Mouse (Mus musculus) limb, embryonic 11.5 days (tissue): ENCODE data around the gene Foxo1. TPM values are rescaled to one million over a fixed set of nuclear protein-coding genes. Genes with fewer than 3 reads are reported as not detected.

Experiments
- ATAC-seq: fragments of 200-750 bp; cut with Nextera tagmentation; 2 replicates; pipeline ENCODE4 v1.8.0; 2017; ENCODE audit warnings: low read depth; ENCODE audit not compliant: insufficient number of reproducible peaks, low FRiP score, low TSS enrichment
- DNase-seq: peaks from one replicate; pipeline ENCODE4 v3.0.0-alpha.2; 2015; ENCODE audit warnings: low spot score
- H3K27ac ChIP-seq: fragments of 300-500 bp; sonication (generic); replicated peaks from 2 replicates; pipeline ENCODE4 v1.5.1; 2014; ENCODE audit warnings: low read depth, mild to moderate bottlenecking, low read length
- H3K27me3 ChIP-seq: fragments of 300-500 bp; sonication (generic); 2 replicates; pipeline ENCODE4 v1.6.1; 2014; ENCODE audit warnings: mild to moderate bottlenecking, low read length, mixed read lengths; ENCODE audit not compliant: control insufficient read depth, insufficient read depth
- H3K36me3 ChIP-seq: fragments of 300-500 bp; sonication (generic); 2 replicates; pipeline ENCODE4 v1.6.1; 2014; ENCODE audit warnings: mild to moderate bottlenecking, low read length, moderate library complexity, mixed read lengths; ENCODE audit not compliant: control insufficient read depth, insufficient read depth
- H3K4me1 ChIP-seq: fragments of 300-500 bp; sonication (generic); 2 replicates; pipeline ENCODE4 v1.6.1; 2014; ENCODE audit warnings: low read length, mixed read lengths; ENCODE audit not compliant: control insufficient read depth, insufficient read depth
- H3K4me2 ChIP-seq: fragments of 300-500 bp; sonication (generic); 2 replicates; pipeline ENCODE4 v1.6.1; 2014; ENCODE audit warnings: low read depth, mild to moderate bottlenecking, moderate library complexity; ENCODE audit not compliant: severe bottlenecking
- H3K4me3 ChIP-seq: fragments of 300-500 bp; sonication (generic); 2 replicates; pipeline ENCODE4 v1.5.1; 2014; ENCODE audit warnings: low read depth, low read length
- H3K9ac ChIP-seq: fragments of 300-500 bp; sonication (generic); 2 replicates; pipeline ENCODE4 v1.6.1; 2014; ENCODE audit warnings: mild to moderate bottlenecking, low read length
- H3K9me3 ChIP-seq: fragments of 300-500 bp; sonication (generic); 2 replicates; pipeline ENCODE4 v1.6.1; 2016; ENCODE audit warnings: low read length; ENCODE audit not compliant: control insufficient read depth
- WGBS: fragments of 180-500 bp; shearing (Covaris S2); extraction: QIAGEN DNeasy Blood & Tissue Kit; methylation state at CpG from one replicate; pipeline ENCODE4 v1.1.7; 2014; 5-methylcytosine and 5-hydroxymethylcytosine counted together
- polyA plus RNA-seq: library from polyadenylated mRNA; unstranded; fragments of >200 nt; fragmentation: Nextera tagmentation; extraction: Ambion mirVana; gene quantifications from 2 replicates; pipeline ENCODE4 v1.2.1, GENCODE M21; 2014

Gene Foxo1
- polyA plus RNA-seq, 1 experiment from 2014 or later, result 5.9 TPM

GRCm38 (mm10) chr3:52303301-52303700 lies 35.2 kb downstream of the Foxo1 start:
- Histone ChIP-seq H3K36me3 (no peaks in the 10 kb centered on the region), H3K9me3 (no peaks in the 10 kb centered on the region), H3K9ac (no peak overlapping the region), H3K4me1 (peaks cover 22% of the 10 kb centered on the region), H3K4me3 (no peak overlapping the region), H3K27ac (no peak overlapping the region), H3K27me3 (no peaks in the 10 kb centered on the region), H3K4me2 (no peak overlapping the region)
- ATAC-seq (no peak), DNase-seq (no peak)
- 79% methylated on average over 5 of the region's 5 CpGs for WGBS

DNA sequence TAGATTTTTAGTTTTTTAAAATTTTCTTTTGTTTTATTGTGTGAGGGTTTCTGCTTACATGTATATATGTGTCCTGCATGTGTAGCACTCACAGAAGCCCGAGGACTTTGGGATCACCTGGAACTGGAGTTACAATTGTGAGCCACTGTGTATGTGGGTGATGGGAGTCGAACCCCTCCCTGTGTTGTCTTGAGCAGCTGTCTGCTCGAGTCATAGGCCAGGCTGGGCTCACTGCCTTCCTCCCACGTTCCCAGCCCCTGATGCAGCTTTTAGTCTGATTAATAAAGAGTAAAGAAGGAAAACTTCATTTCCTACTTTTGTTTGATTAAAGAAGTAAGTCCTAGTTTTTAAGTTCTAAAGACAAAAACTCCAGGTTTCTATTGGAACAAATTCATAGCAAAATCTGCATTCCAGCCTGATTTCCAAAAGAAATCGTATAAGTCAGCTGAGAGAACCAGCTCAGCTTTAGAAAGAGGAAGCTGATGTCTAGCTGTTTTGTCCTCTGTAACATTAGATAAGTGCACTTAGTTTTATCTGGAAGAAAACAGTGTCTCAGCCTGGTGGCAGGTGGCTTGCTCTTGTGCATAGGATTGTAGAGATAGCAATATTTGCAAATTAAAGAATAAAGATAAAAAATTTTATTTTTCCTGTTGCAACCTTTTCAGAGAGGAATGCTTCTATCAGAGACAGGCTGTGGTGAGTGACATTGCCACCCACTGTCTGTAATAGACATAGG lies 40.6 kb downstream of the Foxo1 start:
- H3K27ac ChIP-seq, result no peak overlapping the region
- no peaks in the 10 kb centered on the region for H3K9me3 ChIP-seq
- ATAC-seq (no peak), DNase-seq (no peak)
- H3K27me3 ChIP-seq, result no peaks in the 10 kb centered on the region
- H3K4me2 ChIP-seq, result no peak overlapping the region
- no peak overlapping the region for H3K4me3 ChIP-seq
- H3K36me3 ChIP-seq, result no peaks in the 10 kb centered on the region
- WGBS, result 66% methylated on average over 5 of the region's 5 CpGs
- no peak overlapping the region for H3K9ac ChIP-seq
- H3K4me1 ChIP-seq, result no peaks in the 10 kb centered on the region

DNA sequence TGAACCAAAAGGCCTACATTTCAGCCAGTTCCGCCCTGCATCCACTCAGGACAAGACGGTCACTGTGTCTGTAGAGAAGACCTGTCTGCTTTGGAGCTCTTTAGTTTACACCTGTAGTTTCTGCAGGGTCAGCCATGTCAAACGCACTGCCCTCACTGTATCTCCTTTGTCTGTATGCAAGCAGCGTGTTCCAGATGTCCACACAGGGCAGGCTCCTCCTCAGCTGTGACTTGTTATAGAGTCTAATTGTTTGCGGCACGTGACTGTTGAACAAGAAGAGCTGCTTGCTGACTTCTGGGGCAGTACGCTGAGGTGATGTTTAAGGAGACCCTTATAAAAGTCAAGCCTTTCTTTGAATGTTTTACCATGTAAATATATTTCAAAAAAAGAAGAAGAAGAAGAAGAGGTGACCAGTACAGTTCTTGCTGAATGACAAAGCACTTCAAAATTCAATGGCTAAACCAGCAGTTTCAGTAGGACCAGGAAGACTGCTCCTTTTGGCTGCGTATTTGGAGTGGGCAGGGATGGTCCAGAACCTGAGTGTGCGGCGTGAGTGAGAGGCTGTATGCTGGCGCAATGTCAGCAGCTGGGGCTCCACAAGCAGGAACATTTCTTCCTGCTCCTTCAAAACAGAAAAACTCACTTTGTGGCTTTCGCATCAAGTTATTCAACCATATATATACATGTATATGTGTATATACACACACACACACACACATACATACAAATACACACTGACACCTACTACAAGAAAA lies 52.6 kb downstream of the Foxo1 start:
- Histone ChIP-seq H3K4me3 (no peak overlapping the region), H3K9me3 (no peaks in the 10 kb centered on the region), H3K27ac (no peak overlapping the region), H3K9ac (no peak overlapping the region), H3K36me3 (no peaks in the 10 kb centered on the region), H3K4me1 (peaks cover 15% of the 10 kb centered on the region), H3K4me2 (no peak overlapping the region), H3K27me3 (no peaks in the 10 kb centered on the region)
- 77% methylated on average over 12 of the region's 12 CpGs for WGBS
- DNase-seq (no peak), ATAC-seq (no peak)

DNA sequence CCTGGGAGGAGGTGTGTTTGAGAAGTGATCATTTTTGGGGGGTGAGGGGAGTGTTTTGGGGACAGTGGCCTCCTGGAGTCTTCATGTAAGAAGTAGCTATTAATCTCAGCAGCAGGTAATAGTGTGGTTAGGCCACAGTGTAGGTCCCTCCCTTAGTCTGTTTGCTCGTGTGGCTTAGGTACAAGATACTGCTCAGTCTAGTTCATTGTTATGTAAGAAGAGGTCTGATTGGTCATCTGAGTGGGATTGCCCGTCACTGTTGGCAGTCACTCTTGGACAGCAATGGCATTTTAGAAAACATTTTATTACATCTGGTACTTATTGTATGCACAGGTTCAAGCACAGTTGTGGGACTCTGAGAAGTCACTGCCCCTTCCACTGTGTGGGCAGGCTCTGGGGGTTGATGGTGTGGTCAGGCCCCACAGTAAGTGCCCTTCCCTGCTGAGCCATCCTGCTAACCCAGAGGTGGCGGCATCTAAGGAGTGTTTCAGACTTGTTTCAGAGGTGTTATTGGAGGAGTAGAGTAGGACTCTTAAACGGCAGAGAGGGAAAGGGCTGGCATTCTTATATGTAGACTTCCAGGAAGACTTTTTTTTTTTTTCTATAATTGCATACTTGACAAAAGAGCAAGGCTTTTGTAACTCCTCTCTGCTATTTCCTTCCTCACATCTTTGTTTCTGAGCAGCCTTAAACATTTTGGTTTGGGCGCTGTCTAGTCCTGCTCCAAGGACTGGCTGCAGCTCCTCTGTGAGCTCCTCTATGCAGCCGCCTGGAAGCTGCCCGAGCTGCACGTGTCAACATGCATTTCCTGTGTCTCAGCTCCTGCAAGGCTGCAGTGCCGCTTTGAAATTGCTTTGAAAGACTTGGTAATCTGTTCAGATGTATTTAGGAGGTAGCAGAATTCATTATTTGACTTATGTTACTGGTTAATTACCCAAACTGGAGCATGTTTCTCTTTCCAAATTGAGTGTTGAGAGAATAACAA lies 54.6 kb downstream of the Foxo1 start:
- Histone ChIP-seq H3K4me1 (peaks cover 15% of the 10 kb centered on the region), H3K27ac (no peak overlapping the region), H3K36me3 (no peaks in the 10 kb centered on the region), H3K9me3 (no peaks in the 10 kb centered on the region), H3K27me3 (no peaks in the 10 kb centered on the region), H3K9ac (no peak overlapping the region; the same call in 1 of the 2 replicates), H3K4me2 (no peak overlapping the region), H3K4me3 (no peak overlapping the region)
- WGBS, result 17% methylated on average over 9 of the region's 9 CpGs
- ATAC-seq (no peak), DNase-seq (peak; percentile 49)

- H3K4me3 ChIP-seq, result no peak overlapping the region
- no peaks in the 10 kb centered on the region for H3K9me3 ChIP-seq
- H3K27ac ChIP-seq, result no peak overlapping the region
- WGBS, result 97% methylated on average over 5 of the region's 5 CpGs
- H3K36me3 ChIP-seq, result no peaks in the 10 kb centered on the region
- no peak for ATAC-seq
- H3K9ac ChIP-seq, result no peak overlapping the region
- no peak for DNase-seq
- H3K4me1 ChIP-seq, result peaks cover 15% of the 10 kb centered on the region
- H3K4me2 ChIP-seq, result no peak overlapping the region
- no peaks in the 10 kb centered on the region for H3K27me3 ChIP-seq
These were observed 56.9 kb downstream of the Foxo1 start for GRCm38 (mm10) chr3:52325006-52325405.

DNA sequence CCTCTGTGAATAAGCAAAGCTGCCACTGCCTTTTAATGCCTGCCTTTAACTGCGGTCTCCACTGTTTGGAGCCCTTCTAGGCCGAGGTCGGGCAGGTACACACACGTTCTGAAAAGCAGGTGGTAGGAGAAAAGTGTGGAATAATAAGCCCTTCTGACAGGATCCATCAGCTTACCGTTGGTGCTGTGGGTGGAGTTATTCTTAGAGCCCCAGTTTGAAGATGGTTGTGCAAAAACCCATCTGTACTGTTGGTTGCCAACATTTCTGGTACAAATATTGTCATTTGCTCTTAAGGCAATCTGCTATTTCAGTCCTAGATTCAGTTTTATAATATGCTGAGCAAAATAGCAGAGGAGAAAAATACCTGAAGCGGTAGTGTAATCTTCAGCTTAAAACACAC lies 58.6 kb downstream of the Foxo1 start:
- Histone ChIP-seq H3K4me2 (no peak overlapping the region), H3K4me1 (peaks cover 12% of the 10 kb centered on the region), H3K9me3 (no peaks in the 10 kb centered on the region), H3K27ac (no peak overlapping the region), H3K9ac (no peak overlapping the region), H3K36me3 (no peaks in the 10 kb centered on the region), H3K4me3 (no peak overlapping the region), H3K27me3 (no peaks in the 10 kb centered on the region)
- WGBS, result 84% methylated on average over 6 of the region's 6 CpGs
- DNase-seq, result no peak
- ATAC-seq, result no peak

- DNase-seq (no peak), ATAC-seq (no peak)
- Histone ChIP-seq H3K27me3 (no peaks in the 10 kb centered on the region), H3K27ac (no peak overlapping the region), H3K4me2 (no peak overlapping the region), H3K4me3 (no peak overlapping the region), H3K4me1 (peaks cover 10% of the 10 kb centered on the region), H3K9ac (no peak overlapping the region), H3K9me3 (no peaks in the 10 kb centered on the region), H3K36me3 (no peaks in the 10 kb centered on the region)
- WGBS, result 87% methylated on average over 13 of the region's 13 CpGs
These were observed 59.0 kb downstream of the Foxo1 start for GRCm38 (mm10) chr3:52327146-52327545.

- DNase-seq (no peak), ATAC-seq (no peak)
- Histone ChIP-seq H3K4me3 (no peak overlapping the region), H3K27ac (no peak overlapping the region), H3K36me3 (no peaks in the 10 kb centered on the region), H3K9me3 (no peaks in the 10 kb centered on the region), H3K4me1 (no peaks in the 10 kb centered on the region), H3K9ac (no peak overlapping the region), H3K4me2 (no peak overlapping the region), H3K27me3 (no peaks in the 10 kb centered on the region)
- WGBS, result 69% methylated on average over 1 of the region's 1 CpGs
These were observed 63.6 kb downstream of the Foxo1 start for GRCm38 (mm10) chr3:52331709-52332108.
